Comparison of ENCODE assay signal across 13 mouse cellular contexts in the genomic region with DNA sequence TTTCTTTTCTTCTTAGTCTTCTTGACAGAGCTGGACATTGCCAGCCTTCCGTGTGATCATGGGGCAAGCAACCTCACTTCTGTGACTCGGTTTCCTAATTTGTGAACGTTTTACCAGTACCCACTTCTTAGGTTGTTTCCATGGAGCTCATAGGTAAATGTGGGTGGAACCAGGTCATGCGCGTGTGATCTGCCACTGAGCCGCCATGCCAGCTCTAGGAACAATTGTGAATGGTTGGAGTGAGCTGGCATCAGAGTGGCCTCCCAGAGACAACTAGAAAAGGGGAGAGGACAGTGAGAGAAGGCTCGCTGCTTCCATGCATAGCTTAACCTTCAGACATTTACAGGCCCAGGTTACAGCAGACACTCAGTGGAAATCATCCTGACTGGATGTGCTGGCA. TPM values are rescaled to one million over a fixed set of nuclear protein-coding genes. Genes with fewer than 3 reads are reported as not detected.
A peak's percentile ranks its signal among the peaks of the same experiment; 100 is the strongest.
DNase-seq lines count a peak whose midpoint lies in the region; ATAC-seq lines count a peak whose summit lies in the region.
"Had no signal": no experiment of that assay in that cellular context is flagged by ENCODE, and none has a peak within 500 bp of the region (broad histone marks: within the 10 kb centered on the region; RNA-seq: fewer than 3 reads in every experiment).

No protein-coding gene starts in this region.

- H3K4me2 ChIP-seq in heart, embryonic 14.5 days (ENCODE audit: low read length): no peak overlapping the region
- H3K4me2 ChIP-seq in liver, embryonic 12.5 days: no peak overlapping the region
- no peak overlapping the region for H3K4me2 ChIP-seq in liver, embryonic 11.5 days
- no peak overlapping the region for H3K4me2 ChIP-seq in intestine, embryonic 15.5 days (replicated peaks)
- H3K4me2 ChIP-seq in midbrain, embryonic 16.5 days (ENCODE audit: low read length): no peak overlapping the region

- no peak overlapping the region for H3K4me3 ChIP-seq in heart, embryonic 14.5 days (ENCODE audit: control insufficient read depth in 1 of 2, insufficient read depth in 1 of 2, low read depth in 1 of 2, low read length in 2 of 2)
- H3K4me3 ChIP-seq in liver, embryonic 12.5 days: no peak overlapping the region
- H3K4me3 ChIP-seq in liver, embryonic 11.5 days (ENCODE audit: low read depth, low read length): no peak overlapping the region
- H3K4me3 ChIP-seq in intestine, embryonic 15.5 days (replicated peaks): no peak overlapping the region
- H3K4me3 ChIP-seq in midbrain, embryonic 16.5 days (ENCODE audit: low read depth, low read length): no peak overlapping the region

- peak overlapping the region; percentile 39 for H3K9ac ChIP-seq in heart, embryonic 14.5 days (ENCODE audit: low read length)
- no peak overlapping the region for H3K9ac ChIP-seq in liver, embryonic 12.5 days
- no peak overlapping the region for H3K9ac ChIP-seq in liver, embryonic 11.5 days (ENCODE audit: low read depth, low read length)
- H3K9ac ChIP-seq in intestine, embryonic 15.5 days: no peak overlapping the region
- no peak overlapping the region for H3K9ac ChIP-seq in midbrain, embryonic 16.5 days (ENCODE audit: low read depth, low read length)

- H3K27me3 ChIP-seq in heart, embryonic 14.5 days (ENCODE audit: control insufficient read depth, insufficient read depth, low read length): no peaks in the 10 kb centered on the region
- no peaks in the 10 kb centered on the region for H3K27me3 ChIP-seq in liver, embryonic 12.5 days (replicated peaks)
- H3K27me3 ChIP-seq in liver, embryonic 11.5 days (replicated peaks; ENCODE audit: control insufficient read depth, insufficient read depth, low read length): no peaks in the 10 kb centered on the region
- no peaks in the 10 kb centered on the region for H3K27me3 ChIP-seq in intestine, embryonic 15.5 days (replicated peaks)
- H3K27me3 ChIP-seq in midbrain, embryonic 16.5 days (ENCODE audit: control insufficient read depth, insufficient read depth, low read depth, low read length): no peaks in the 10 kb centered on the region
- H3K27me3 ChIP-seq: CH12.LX had no signal

- no peak for DNase-seq in heart, postnatal 4 days
- DNase-seq in liver, embryonic 11.5 days (ENCODE audit: low spot score): no peak
- DNase-seq in kidney, postnatal 25 days: no peak
- DNase-seq: adrenal gland, postnatal 10 days; gastrocnemius, postnatal 10 days; lung, postnatal 14 days had no signal

- peaks cover 26 to 34% of the 10 kb centered on the region in 2 experiments for H3K4me1 ChIP-seq in heart, embryonic 14.5 days (ENCODE audit: control insufficient read depth in 2 of 2, insufficient read depth in 2 of 2, low read length in 2 of 2)
- peaks cover 43% of the 10 kb centered on the region for H3K4me1 ChIP-seq in liver, embryonic 12.5 days
- H3K4me1 ChIP-seq in liver, embryonic 11.5 days (replicated peaks; ENCODE audit: control insufficient read depth, insufficient read depth, low read length): peaks cover 24% of the 10 kb centered on the region
- peaks cover 7% of the 10 kb centered on the region for H3K4me1 ChIP-seq in intestine, embryonic 15.5 days (replicated peaks)
- H3K4me1 ChIP-seq in midbrain, embryonic 16.5 days (ENCODE audit: control insufficient read depth, insufficient read depth, low read length): no peaks in the 10 kb centered on the region; the same call in 1 of the 2 replicates

- 75% methylated on average over 7 of the region's 7 CpGs for WGBS in heart, embryonic 14.5 days
- WGBS in liver, embryonic 12.5 days (ENCODE audit: insufficient replicate concordance): 82% methylated on average over 7 of the region's 7 CpGs
- 82% methylated on average over 7 of the region's 7 CpGs for WGBS in liver, embryonic 11.5 days
- WGBS in intestine, embryonic 15.5 days: 87% methylated on average over 7 of the region's 7 CpGs
- WGBS in midbrain, embryonic 16.5 days: 56% methylated on average over 7 of the region's 7 CpGs

- peaks cover 49% of the 10 kb centered on the region for H3K36me3 ChIP-seq in heart, embryonic 14.5 days (ENCODE audit: control insufficient read depth, insufficient read depth, low read length)
- peaks cover 29% of the 10 kb centered on the region for H3K36me3 ChIP-seq in liver, embryonic 12.5 days
- no peaks in the 10 kb centered on the region; the same call in 1 of the 2 replicates for H3K36me3 ChIP-seq in liver, embryonic 11.5 days (ENCODE audit: control insufficient read depth, insufficient read depth, low read length)
- 0 out of 2 replicates have a peak, but pooled peaks cover 3% of the 10 kb centered on the region for H3K36me3 ChIP-seq in intestine, embryonic 15.5 days
- H3K36me3 ChIP-seq in midbrain, embryonic 16.5 days (ENCODE audit: control insufficient read depth, insufficient read depth, low read length): no peaks in the 10 kb centered on the region

- no peak for ATAC-seq in heart, embryonic 14.5 days (ENCODE audit: insufficient number of reproducible peaks, insufficient read depth, low FRiP score, low read depth)
- ATAC-seq in liver, embryonic 12.5 days: no peak
- ATAC-seq in liver, embryonic 11.5 days (replicated peaks; ENCODE audit: low FRiP score): no peak
- ATAC-seq in intestine, embryonic 15.5 days: no peak
- no peak for ATAC-seq in midbrain, embryonic 16.5 days
- ATAC-seq: inflammation-experienced regulatory T-cells, adult 6 months had no signal

- H3K9me3 ChIP-seq in heart, embryonic 14.5 days (ENCODE audit: control insufficient read depth, low read length): no peaks in the 10 kb centered on the region
- H3K9me3 ChIP-seq in liver, embryonic 12.5 days (replicated peaks): no peaks in the 10 kb centered on the region
- H3K9me3 ChIP-seq in liver, embryonic 11.5 days (ENCODE audit: control insufficient read depth, low read length): no peaks in the 10 kb centered on the region
- no peaks in the 10 kb centered on the region for H3K9me3 ChIP-seq in intestine, embryonic 15.5 days
- no peaks in the 10 kb centered on the region for H3K9me3 ChIP-seq in midbrain, embryonic 16.5 days (replicated peaks; ENCODE audit: control insufficient read depth, low read length, poor library complexity, severe bottlenecking)

- peak overlapping the region; percentile 85 to 89 for H3K27ac ChIP-seq in heart, embryonic 14.5 days (replicated peaks in 1 of 2; ENCODE audit: control insufficient read depth in 1 of 2, insufficient read depth in 1 of 2, low read depth in 2 of 2, low read length in 2 of 2)
- 0 out of 2 replicates have a peak overlapping the region, but pooled peaks have one; percentile 4 for H3K27ac ChIP-seq in liver, embryonic 12.5 days
- no peak overlapping the region; the same call in 1 of the 2 replicates for H3K27ac ChIP-seq in liver, embryonic 11.5 days (ENCODE audit: low read depth, low read length)
- peak overlapping the region; percentile 18; the same call in 1 of the 2 replicates for H3K27ac ChIP-seq in intestine, embryonic 15.5 days
- peak overlapping the region; percentile 49 for H3K27ac ChIP-seq in midbrain, embryonic 16.5 days (ENCODE audit: low read length)

RNA-seq across cellular contexts. Expression of a gene that starts 21.8 kb away (rescaled TPM):
- polyA plus RNA-seq in heart, embryonic 14.5 days (2014; fragmentation: Nextera tagmentation; extraction: Ambion mirVana): 146 and 148 TPM in 2 replicates
- total RNA-seq in heart, postnatal 4 days (2021): 100 to 1,000 TPM; 149 to 162 TPM
- polyA plus RNA-seq in liver, embryonic 12.5 days (2016; fragmentation: Nextera tagmentation; extraction: Ambion mirVana): 32.4 and 35.4 TPM in 2 replicates
- polyA plus RNA-seq in liver, embryonic 11.5 days (2014; fragmentation: Nextera tagmentation; extraction: Ambion mirVana): 39.2 and 40.1 TPM in 2 replicates
- 62.6 and 63.2 TPM in 2 replicates for polyA plus RNA-seq in intestine, embryonic 15.5 days (2015; fragmentation: Nextera tagmentation; extraction: Ambion mirVana)
- polyA plus RNA-seq in midbrain, embryonic 16.5 days (2015; fragmentation: Nextera tagmentation; extraction: Ambion mirVana): 27.2 and 30.3 TPM in 2 replicates
- polyA plus RNA-seq: inflammation-experienced regulatory T-cells, adult 6 months had no signal

RNA-seq across cellular contexts. Expression of a gene that starts 35.8 kb away (rescaled TPM):
- 12.1 and 12.2 TPM in 2 replicates for polyA plus RNA-seq in heart, embryonic 14.5 days (2014; fragmentation: Nextera tagmentation; extraction: Ambion mirVana)
- 10 to 100 TPM; 10.5 to 12.5 TPM for total RNA-seq in heart, postnatal 4 days (2021)
- polyA plus RNA-seq in liver, embryonic 12.5 days (2016; fragmentation: Nextera tagmentation; extraction: Ambion mirVana): 32.8 and 35.8 TPM in 2 replicates
- polyA plus RNA-seq in liver, embryonic 11.5 days (2014; fragmentation: Nextera tagmentation; extraction: Ambion mirVana): 46.2 and 47.1 TPM in 2 replicates
- polyA plus RNA-seq in intestine, embryonic 15.5 days (2015; fragmentation: Nextera tagmentation; extraction: Ambion mirVana): 30.1 and 35.5 TPM in 2 replicates
- 21.1 and 23.5 TPM in 2 replicates for polyA plus RNA-seq in midbrain, embryonic 16.5 days (2015; fragmentation: Nextera tagmentation; extraction: Ambion mirVana)

RNA-seq across cellular contexts. Expression of a gene that starts 44.7 kb away (rescaled TPM):
- 44.5 and 45.3 TPM in 2 replicates for polyA plus RNA-seq in heart, embryonic 14.5 days (2014; fragmentation: Nextera tagmentation; extraction: Ambion mirVana)
- total RNA-seq in heart, postnatal 4 days (2021): 10 to 100 TPM; 38.2 to 46.0 TPM
- polyA plus RNA-seq in liver, embryonic 12.5 days (2016; fragmentation: Nextera tagmentation; extraction: Ambion mirVana): 85.3 and 86.1 TPM in 2 replicates
- polyA plus RNA-seq in liver, embryonic 11.5 days (2014; fragmentation: Nextera tagmentation; extraction: Ambion mirVana): 83.4 and 84.5 TPM in 2 replicates
- polyA plus RNA-seq in intestine, embryonic 15.5 days (2015; fragmentation: Nextera tagmentation; extraction: Ambion mirVana): 95.7 and 99.6 TPM in 2 replicates
- 61.3 and 67.3 TPM in 2 replicates for polyA plus RNA-seq in midbrain, embryonic 16.5 days (2015; fragmentation: Nextera tagmentation; extraction: Ambion mirVana)

RNA-seq across cellular contexts. Expression of a gene that starts 46.6 kb away (rescaled TPM):
- polyA plus RNA-seq in heart, embryonic 14.5 days (2014; fragmentation: Nextera tagmentation; extraction: Ambion mirVana): 336 and 355 TPM in 2 replicates
- 100 to 1,000 TPM; 405 to 424 TPM for total RNA-seq in heart, postnatal 4 days (2021)
- polyA plus RNA-seq in liver, embryonic 12.5 days (2016; fragmentation: Nextera tagmentation; extraction: Ambion mirVana): 2.6 TPM in 2 replicates
- 6.7 and 8.3 TPM in 2 replicates for polyA plus RNA-seq in liver, embryonic 11.5 days (2014; fragmentation: Nextera tagmentation; extraction: Ambion mirVana)
- 19.2 and 19.6 TPM in 2 replicates for polyA plus RNA-seq in intestine, embryonic 15.5 days (2015; fragmentation: Nextera tagmentation; extraction: Ambion mirVana)
- 107 and 108 TPM in 2 replicates for polyA plus RNA-seq in midbrain, embryonic 16.5 days (2015; fragmentation: Nextera tagmentation; extraction: Ambion mirVana)
- total RNA-seq: monocyte, adult 5-6 weeks had no signal

RNA-seq across cellular contexts. Expression of a gene that starts 52.7 kb away (rescaled TPM):
- polyA plus RNA-seq in heart, embryonic 14.5 days (2014; fragmentation: Nextera tagmentation; extraction: Ambion mirVana): 23.7 and 27.7 TPM in 2 replicates
- 10 to 100 TPM; 38.2 to 41.4 TPM for total RNA-seq in heart, postnatal 4 days (2021)
- polyA plus RNA-seq in liver, embryonic 12.5 days (2016; fragmentation: Nextera tagmentation; extraction: Ambion mirVana): 9.7 and 10.1 TPM in 2 replicates
- polyA plus RNA-seq in liver, embryonic 11.5 days (2014; fragmentation: Nextera tagmentation; extraction: Ambion mirVana): 13.4 and 14.2 TPM in 2 replicates
- 27.8 and 28.6 TPM in 2 replicates for polyA plus RNA-seq in intestine, embryonic 15.5 days (2015; fragmentation: Nextera tagmentation; extraction: Ambion mirVana)
- 51.1 and 59.3 TPM in 2 replicates for polyA plus RNA-seq in midbrain, embryonic 16.5 days (2015; fragmentation: Nextera tagmentation; extraction: Ambion mirVana)
